Mouse (Mus musculus): Measurements from ENCODE around the gene Ppp1r9a.

DNA sequence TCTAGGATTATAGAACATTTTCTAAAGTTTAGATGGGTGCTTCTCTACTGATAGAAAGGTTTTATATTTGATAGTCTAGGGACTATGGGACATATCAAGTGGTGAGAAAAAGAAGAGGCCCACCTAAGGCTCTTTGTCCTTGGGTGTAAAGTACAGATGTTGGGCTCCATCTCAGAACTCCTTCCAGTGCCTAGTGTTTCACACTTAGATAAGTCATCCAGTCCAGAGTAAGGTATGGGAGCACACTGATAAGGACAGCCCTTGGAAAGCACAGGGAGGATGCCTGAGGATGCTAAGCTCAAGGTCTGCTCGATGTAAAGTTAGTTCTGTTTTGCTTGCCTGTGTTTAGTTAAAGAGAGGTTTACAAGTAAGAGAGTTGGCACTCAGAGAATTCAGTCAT is 176.4 kb downstream of the Ppp1r9a start:
- TF ChIP-seq CEBPB (IDR thresholded peaks at IDR 0.05; ENCODE audit: insufficient read depth, poor library complexity, severe bottlenecking) (no peak), POLR2A (IDR thresholded peaks at IDR 0.05; ENCODE audit: insufficient read length, low read depth) (no peak), MYOD1 (IDR thresholded peaks at IDR 0.05; ENCODE audit: control insufficient read depth in 1 of 3, insufficient read length in 2 of 3, low read depth in 2 of 3) (no peak), USF1 (IDR thresholded peaks at IDR 0.05; ENCODE audit: low read depth) (no peak), TCF12 (IDR thresholded peaks at IDR 0.05; ENCODE audit: insufficient read depth, poor library complexity, severe bottlenecking) (no peak), E2F4 (IDR thresholded peaks at IDR 0.05; ENCODE audit: insufficient read depth) (no peak), POLR2AphosphoS2 (IDR thresholded peaks at IDR 0.05; ENCODE audit: insufficient read length, low read depth) (no peak), MAX (IDR thresholded peaks at IDR 0.05; ENCODE audit: low read depth) (no peak)

Measured in myocyte (in vitro differentiated cells).